Mouse (Mus musculus) lung, embryonic 15.5 days (tissue): ENCODE data around the gene Usp53. TPM values are rescaled to one million over a fixed set of nuclear protein-coding genes. Genes with fewer than 3 reads are reported as not detected.

Source experiments
- ATAC-seq: fragments of 200-750 bp; cut with Nextera tagmentation; 2 replicates; pipeline ENCODE4 v1.8.0; 2017; ENCODE audit warnings: moderate number of reproducible peaks, borderline replicate concordance; ENCODE audit not compliant: low FRiP score, low TSS enrichment; ENCODE audit errors: extremely low read depth
- H3K27ac ChIP-seq: fragments of 300-500 bp; sonication (generic); 2 replicates; pipeline ENCODE4 v1.5.1; 2015; ENCODE audit warnings: moderate library complexity, mild to moderate bottlenecking, inconsistent platforms
- H3K27me3 ChIP-seq: fragments of 300-500 bp; sonication (generic); 2 replicates; pipeline ENCODE4 v1.6.1; 2015; ENCODE audit warnings: inconsistent platforms
- H3K36me3 ChIP-seq: fragments of 300-500 bp; sonication (generic); 2 replicates; pipeline ENCODE4 v1.6.1; 2015; ENCODE audit warnings: inconsistent platforms
- H3K4me1 ChIP-seq: fragments of 300-500 bp; sonication (generic); 2 replicates; pipeline ENCODE4 v1.6.1; 2015; ENCODE audit warnings: inconsistent platforms
- H3K4me2 ChIP-seq: fragments of 300-500 bp; sonication (generic); 2 replicates; pipeline ENCODE4 v1.6.1; 2015; ENCODE audit warnings: inconsistent platforms, mild to moderate bottlenecking, moderate library complexity
- H3K4me3 ChIP-seq: fragments of 300-500 bp; sonication (generic); 2 replicates; pipeline ENCODE4 v1.5.1; 2015; ENCODE audit warnings: mild to moderate bottlenecking, inconsistent platforms
- H3K9ac ChIP-seq: fragments of 300-500 bp; sonication (generic); 2 replicates; pipeline ENCODE4 v1.6.1; 2015; ENCODE audit warnings: inconsistent platforms
- H3K9me3 ChIP-seq: fragments of 300-500 bp; sonication (generic); 2 replicates; pipeline ENCODE4 v1.6.1; 2016; ENCODE audit warnings: inconsistent platforms
- WGBS: fragments of 180-500 bp; shearing (Covaris S2); methylation state at CpG from one replicate; pipeline ENCODE4 v1.1.7; 2015; 5-methylcytosine and 5-hydroxymethylcytosine counted together
- microRNA-seq: library from miRNA; unstranded; fragments of <30 nt; microRNA quantifications from one replicate; pipeline ENCODE4, GENCODE M21; 2016
- polyA plus RNA-seq: library from polyadenylated mRNA; unstranded; fragments of >200 nt; fragmentation: Nextera tagmentation; extraction: Ambion mirVana; gene quantifications from 2 replicates; pipeline ENCODE4 v1.2.1, GENCODE M21; 2015

Usp53 gene
- polyA plus RNA-seq, 1 experiment from 2014 or later: 6.9 TPM

DNA sequence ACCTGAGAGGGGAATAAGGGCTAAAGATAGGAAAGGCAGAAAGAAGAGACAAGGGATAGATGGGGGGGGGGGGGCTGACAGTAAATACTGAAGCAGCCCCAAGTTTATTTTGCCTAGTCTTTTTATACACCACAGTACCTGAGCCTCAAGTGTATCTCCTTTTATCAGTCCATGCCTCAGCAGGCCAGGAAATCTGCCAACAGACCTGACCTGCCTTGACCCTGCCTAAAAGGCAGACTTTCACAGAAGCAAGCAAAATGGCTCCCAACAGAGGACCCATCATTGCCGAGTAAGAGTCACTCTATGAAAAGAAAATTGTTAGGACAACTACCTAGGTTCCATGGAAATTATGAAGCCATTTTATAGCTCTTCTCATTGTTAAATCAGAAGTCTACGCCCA is 76.5 kb downstream of the Usp53 start:
- Histone ChIP-seq H3K4me3 (no peak overlapping the region), H3K27ac (no peak overlapping the region), H3K9me3 (no peaks in the 10 kb centered on the region), H3K9ac (no peak overlapping the region), H3K4me2 (no peak overlapping the region), H3K4me1 (no peaks in the 10 kb centered on the region), H3K27me3 (no peaks in the 10 kb centered on the region), H3K36me3 (no peaks in the 10 kb centered on the region)
- WGBS: 81% methylated on average over 2 of the region's 2 CpGs
- ATAC-seq: no peak

DNA sequence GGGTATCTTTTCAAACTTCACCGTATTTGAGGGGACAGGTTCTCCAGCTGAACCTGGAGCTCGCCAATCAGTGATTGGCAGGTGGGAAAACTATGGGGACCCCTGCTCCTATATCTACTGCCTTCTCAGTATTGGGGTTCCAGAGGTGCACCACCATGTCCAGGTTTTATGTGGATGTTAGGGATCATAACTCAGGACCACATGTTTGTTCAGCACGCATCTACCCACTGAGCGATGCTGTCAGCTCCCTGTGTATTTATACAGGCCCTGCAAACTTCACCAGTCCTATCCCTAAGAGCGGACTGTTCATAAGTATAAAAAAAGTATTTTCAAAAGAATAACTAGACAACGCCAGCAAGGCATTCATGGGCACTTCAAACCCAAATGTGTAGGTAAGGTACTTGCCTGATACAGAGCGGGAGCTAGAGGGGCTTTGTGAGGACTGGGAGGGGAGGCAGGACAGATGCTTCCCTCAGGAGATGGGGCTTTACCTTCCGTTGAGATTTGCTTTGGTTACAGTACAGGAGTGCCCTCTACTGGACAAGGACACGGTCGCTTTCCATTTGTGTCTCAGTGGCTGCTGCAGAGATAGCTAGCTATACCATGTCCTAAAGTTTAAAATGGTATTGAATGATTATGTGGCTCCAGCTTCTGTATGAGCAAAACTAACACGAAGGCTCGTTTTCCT is 80.4 kb downstream of the Usp53 start:
- no peak for ATAC-seq
- 38% methylated on average over 12 of the region's 12 CpGs for WGBS

DNA sequence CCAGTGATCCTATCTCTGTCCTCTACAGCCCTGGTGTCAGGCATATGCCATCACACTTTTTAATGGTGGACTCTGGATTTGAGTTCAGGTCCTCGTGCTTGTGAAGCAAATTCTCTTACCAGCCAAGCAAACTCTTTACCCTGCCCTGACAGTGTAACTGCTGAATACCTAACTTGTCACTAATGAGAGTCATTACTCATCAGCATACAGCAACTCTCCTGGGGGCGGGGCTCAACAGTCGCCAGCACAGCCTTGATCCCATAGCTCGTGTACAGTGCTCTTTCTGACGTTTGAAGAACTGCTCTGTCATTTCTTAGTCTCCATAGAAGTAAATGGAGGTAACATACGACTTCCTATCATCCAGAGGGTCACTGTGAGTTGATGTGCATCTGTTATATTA is 86.1 kb downstream of the Usp53 start:
- no peaks in the 10 kb centered on the region for H3K4me1 ChIP-seq
- no peaks in the 10 kb centered on the region for H3K27me3 ChIP-seq
- no peak for ATAC-seq
- 51% methylated on average over 6 of the region's 6 CpGs for WGBS
- H3K27ac ChIP-seq: no peak overlapping the region
- no peak overlapping the region for H3K4me3 ChIP-seq
- H3K36me3 ChIP-seq: no peaks in the 10 kb centered on the region
- no peak overlapping the region for H3K9ac ChIP-seq
- H3K4me2 ChIP-seq: no peak overlapping the region
- H3K9me3 ChIP-seq: no peaks in the 10 kb centered on the region

More for the DNA sequence above, 80.4 kb downstream of the Usp53 start:
- Histone ChIP-seq H3K9ac (no peak overlapping the region), H3K27ac (no peak overlapping the region), H3K4me2 (no peak overlapping the region), H3K9me3 (no peaks in the 10 kb centered on the region), H3K4me1 (no peaks in the 10 kb centered on the region), H3K27me3 (no peaks in the 10 kb centered on the region), H3K4me3 (no peak overlapping the region), H3K36me3 (no peaks in the 10 kb centered on the region)

DNA sequence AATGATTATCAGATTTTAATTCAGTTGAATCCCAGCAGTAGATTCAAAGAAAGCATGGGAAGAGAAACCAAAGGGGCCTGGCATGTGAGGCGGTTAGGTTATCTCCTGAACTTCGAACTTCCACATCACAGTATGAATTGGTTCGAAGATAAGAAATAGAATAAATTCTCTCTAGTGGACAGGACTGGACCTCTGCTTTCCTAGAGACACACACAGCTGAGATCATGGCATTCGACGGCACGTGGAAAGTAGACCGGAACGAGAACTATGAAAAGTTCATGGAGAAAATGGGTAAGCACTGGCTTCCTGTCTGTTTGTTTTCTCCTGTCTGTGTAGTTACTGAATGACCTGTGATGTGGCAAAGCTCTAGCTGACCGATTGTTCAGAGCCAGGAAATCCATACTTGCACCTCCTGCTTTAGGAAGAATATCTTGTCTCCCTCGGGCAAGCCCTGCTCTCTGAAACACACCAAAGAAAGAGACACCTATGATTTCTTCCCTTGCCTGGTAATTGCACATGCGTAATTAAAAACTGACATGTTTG is 89.0 kb downstream of the Usp53 start:
- H3K4me2 ChIP-seq: no peak overlapping the region
- no peak overlapping the region for H3K27ac ChIP-seq
- H3K9me3 ChIP-seq: no peaks in the 10 kb centered on the region
- H3K4me1 ChIP-seq: no peaks in the 10 kb centered on the region
- H3K36me3 ChIP-seq: no peaks in the 10 kb centered on the region
- no peak for ATAC-seq
- no peak overlapping the region for H3K4me3 ChIP-seq
- WGBS: 51% methylated on average over 11 of the region's 11 CpGs
- H3K27me3 ChIP-seq: no peaks in the 10 kb centered on the region
- H3K9ac ChIP-seq: no peak overlapping the region

DNA sequence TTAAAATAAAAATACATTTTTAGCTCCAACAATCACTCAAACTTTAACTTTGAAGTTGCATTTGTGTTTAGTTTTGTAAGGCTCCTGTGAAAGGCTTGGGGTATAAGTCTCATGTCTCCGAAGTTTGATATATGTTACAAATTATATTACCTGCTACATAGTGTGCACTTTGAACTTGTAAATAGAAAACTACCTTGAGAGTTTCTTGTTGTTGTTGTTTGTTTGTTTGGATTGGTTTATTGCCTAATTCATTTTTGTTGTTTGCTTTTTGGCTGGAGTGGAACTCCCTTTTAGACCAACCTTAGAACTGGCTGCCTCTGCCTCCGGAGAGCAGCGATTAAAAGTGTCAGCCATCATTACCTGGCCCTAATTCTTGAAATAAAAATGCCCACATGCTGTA is 89.5 kb downstream of the Usp53 start, which contains the start of gene Fabp2:
TSS of gene Fabp2 (plus strand) at position 301 of the 400 bp plus-strand sequence.
- no peak for ATAC-seq
- Histone ChIP-seq H3K27me3 (no peaks in the 10 kb centered on the region), H3K4me3 (no peak within 1 kb of the TSS)

DNA sequence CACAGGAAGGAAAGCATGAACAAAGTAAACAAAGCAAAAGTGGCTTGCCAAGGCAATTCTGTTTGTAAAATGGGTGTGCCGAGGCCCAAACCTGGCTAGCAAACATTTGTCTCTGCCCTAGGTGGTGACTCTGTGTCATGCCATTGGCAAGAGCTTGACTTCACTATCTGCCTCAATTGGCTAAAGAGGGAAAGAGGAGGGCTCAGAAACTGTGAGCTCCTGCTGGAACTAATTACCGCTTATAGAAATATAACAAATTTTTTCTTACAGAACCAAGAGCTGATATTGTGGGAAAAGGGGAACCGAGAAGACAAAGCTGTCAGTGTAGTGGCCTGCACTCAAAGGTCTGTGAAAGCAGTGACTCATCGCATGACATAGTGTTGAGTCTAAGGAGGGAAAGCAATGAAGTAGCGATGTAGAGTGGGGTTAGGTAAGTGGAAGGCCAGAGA is 95.9 kb downstream of the Usp53 start:
- Histone ChIP-seq H3K9me3 (no peaks in the 10 kb centered on the region), H3K27ac (peak overlapping the region; percentile 55), H3K4me1 (peaks cover 8% of the 10 kb centered on the region; the same call in 1 of the 2 replicates), H3K9ac (no peak overlapping the region), H3K36me3 (no peaks in the 10 kb centered on the region), H3K4me2 (no peak overlapping the region), H3K4me3 (no peak overlapping the region), H3K27me3 (no peaks in the 10 kb centered on the region)
- 55% methylated on average over 5 of the region's 5 CpGs for WGBS
- ATAC-seq: no peak

More for the DNA sequence above, 89.5 kb downstream of the Usp53 start, which contains the start of gene Fabp2:
- Histone ChIP-seq H3K4me2 (no peak within 1 kb of the TSS), H3K9ac (no peak within 1 kb of the TSS), H3K27ac (no peak within 1 kb of the TSS), H3K36me3 (no peaks in the 10 kb centered on the region), H3K9me3 (no peaks in the 10 kb centered on the region), H3K4me1 (no peaks in the 10 kb centered on the region)
- 93% methylated on average over 3 of the region's 3 CpGs for WGBS

DNA sequence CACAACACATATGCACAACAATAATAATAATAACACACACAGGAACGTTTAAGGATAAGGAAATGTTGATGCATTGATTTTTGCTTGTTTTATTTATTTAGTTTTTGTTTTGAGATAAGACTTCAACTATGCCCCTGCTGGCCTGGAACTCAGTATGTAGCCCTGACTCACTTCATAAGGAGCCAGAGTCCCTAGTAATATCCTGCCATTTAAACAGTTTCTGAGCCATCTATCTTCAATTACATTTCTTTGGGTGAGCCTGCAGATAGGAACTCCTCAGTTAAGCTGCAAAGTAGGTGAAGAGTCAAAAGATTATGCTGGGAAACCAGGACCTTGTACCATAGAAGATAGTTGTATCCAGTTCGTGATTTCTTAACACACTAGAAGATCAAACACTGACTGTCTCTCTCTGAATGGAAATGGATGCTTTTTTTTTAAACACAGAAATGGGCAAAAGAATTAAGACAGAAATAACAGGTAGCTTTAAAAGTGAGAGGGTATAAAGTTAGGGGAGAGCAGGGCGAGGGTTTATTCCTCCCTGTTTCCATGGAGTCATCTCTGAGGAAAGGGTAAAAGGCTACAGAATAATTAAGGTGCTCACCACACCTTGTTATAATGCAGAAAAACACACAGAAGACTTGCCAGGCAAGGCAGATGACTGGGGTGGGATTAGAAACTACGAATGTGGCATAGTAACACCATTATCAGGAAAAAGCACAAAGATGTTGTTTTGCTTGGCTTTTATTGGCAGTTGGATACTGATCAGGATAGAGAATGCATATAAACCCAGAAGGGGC is 96.6 kb downstream of the Usp53 start:
- Histone ChIP-seq H3K27me3 (no peaks in the 10 kb centered on the region), H3K9ac (no peak overlapping the region), H3K36me3 (no peaks in the 10 kb centered on the region), H3K4me3 (no peak overlapping the region), H3K4me1 (peaks cover 8% of the 10 kb centered on the region; the same call in 1 of the 2 replicates), H3K27ac (peak overlapping the region; percentile 35; the same call in 1 of the 2 replicates), H3K4me2 (no peak overlapping the region), H3K9me3 (no peaks in the 10 kb centered on the region)
- no peak for ATAC-seq
- 58% methylated on average over 4 of the region's 4 CpGs for WGBS

Small RNA genes within 50 kb of the gene (microRNA-seq; reads per million reads assigned to microRNA genes)
- gene Gm22066: not detected

Other genes with a start within 250 kb of the Usp53 start
- gene Fabp2, start 89.4 kb downstream of the Usp53 start, polyA plus RNA-seq: 0.16 and 0.31 TPM in 2 replicates
- gene Gm10959, start 65.2 kb downstream of the Usp53 start, polyA plus RNA-seq: not detected in 2 replicates
- gene 1810037I17Rik, start 60.3 kb downstream of the Usp53 start, polyA plus RNA-seq: 97.5 and 102 TPM in 2 replicates
- 5.4 and 6.0 TPM in 2 replicates for gene Myoz2, start 50.5 kb upstream of the Usp53 start, polyA plus RNA-seq